ENCODE assay signal across 8 mouse cellular contexts in genomic region chr14:18506168-18506567, GRCm38 (mm10).
DNase-seq lines count a peak whose midpoint lies in the region; ATAC-seq lines count a peak whose summit lies in the region.

No protein-coding gene starts in this region.

- peak; percentile 86 for ATAC-seq in megakaryocyte progenitor cell, adult 5-6 weeks (replicated peaks; ENCODE audit: poor library complexity)

- peak; percentile 22 to 52 for DNase-seq in heart, adult 18-20 months
- DNase-seq in heart, adult 9 months (ENCODE audit: low spot score in 2 of 2) = no peak
- peak; percentile 25 for DNase-seq in urinary bladder, postnatal 14 days (ENCODE audit: low spot score)
- DNase-seq in urinary bladder, postnatal 10 days (ENCODE audit: low spot score) = no peak
- DNase-seq in heart, postnatal 10 days = peak; percentile 33 to 66
- DNase-seq in gastrocnemius, postnatal 10 days = no peak
- no peak for DNase-seq in gastrocnemius, postnatal 36 days

- intact Hi-C loops in heart, postnatal 10 days (cut with DNase I) = loop anchor here (5.0 to 10.0 kb wide), 2 partner anchors 511 to 539 kb away; no protein-coding TSS in a partner anchor
- intact Hi-C loops in gastrocnemius, postnatal 36 days (cut with DNase I) = loop anchor here (1.0 kb wide), 1 partner anchor 540 kb away; no protein-coding TSS in a partner anchor

Comparison
In these comparisons a context has a peak if more than half of its experiments do, and no peak if none do; other contexts are left out.
1. DNase-seq: peak in heart, adult 18-20 months (2 of 2), urinary bladder, postnatal 14 days (single experiment) and heart, postnatal 10 days (2 of 2); none in heart, adult 9 months (0 of 2), urinary bladder, postnatal 10 days (single experiment), gastrocnemius, postnatal 10 days (single experiment) and gastrocnemius, postnatal 36 days (0 of 2).